Mouse (Mus musculus) retina, adult 2 months (tissue): ENCODE data around the gene Cbr3.

ENCODE experiments used
- DNase-seq: peaks from one replicate; pipeline ENCODE4 v3.0.0-alpha.2; 2012; ENCODE audit warnings: low read depth, low spot score

Gene Cbr3

DNA sequence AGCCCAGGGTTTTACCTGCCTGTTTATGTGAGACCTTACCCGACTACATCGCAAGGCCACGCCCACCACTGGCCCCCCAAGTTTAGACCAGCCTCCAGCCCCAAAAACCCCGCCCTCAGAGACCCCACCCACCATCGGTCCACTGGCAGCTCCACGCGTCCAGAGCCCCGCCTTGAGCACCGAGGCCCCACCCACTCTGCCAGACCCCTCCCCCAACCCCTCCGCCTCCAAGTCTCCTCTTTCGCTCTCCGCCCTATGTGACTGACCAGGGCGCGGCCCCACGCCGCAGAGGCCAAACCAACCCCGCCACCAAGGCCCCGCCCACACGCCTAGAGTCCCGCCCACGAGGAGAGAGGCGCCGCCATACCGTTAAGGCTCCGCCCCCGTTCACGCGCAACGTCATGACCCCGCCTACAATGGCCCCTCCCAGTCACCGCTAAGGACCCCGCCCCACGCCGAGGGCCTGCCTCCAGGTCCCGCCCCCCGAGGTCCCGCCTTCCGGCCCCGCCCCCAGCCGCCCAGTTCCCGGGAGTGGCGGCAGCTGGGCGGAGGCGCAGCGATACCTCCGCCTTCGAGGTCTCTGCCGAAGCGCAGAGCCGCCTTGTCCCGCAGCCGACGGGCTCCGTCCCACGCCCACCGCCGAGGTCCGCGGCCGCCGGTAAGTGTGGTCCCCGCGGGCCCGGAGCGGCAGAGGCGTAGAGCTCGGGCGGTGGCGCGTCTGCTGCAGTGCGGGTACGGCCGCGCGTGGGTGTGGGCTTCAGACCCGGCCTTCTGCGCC lies 28.6 kb downstream of the Cbr3 start, which contains the start of gene Dop1b:
Gene Dop1b (plus strand): TSS at position 494 of the 778 bp plus-strand sequence.
- peak; percentile 98 for DNase-seq

DNA sequence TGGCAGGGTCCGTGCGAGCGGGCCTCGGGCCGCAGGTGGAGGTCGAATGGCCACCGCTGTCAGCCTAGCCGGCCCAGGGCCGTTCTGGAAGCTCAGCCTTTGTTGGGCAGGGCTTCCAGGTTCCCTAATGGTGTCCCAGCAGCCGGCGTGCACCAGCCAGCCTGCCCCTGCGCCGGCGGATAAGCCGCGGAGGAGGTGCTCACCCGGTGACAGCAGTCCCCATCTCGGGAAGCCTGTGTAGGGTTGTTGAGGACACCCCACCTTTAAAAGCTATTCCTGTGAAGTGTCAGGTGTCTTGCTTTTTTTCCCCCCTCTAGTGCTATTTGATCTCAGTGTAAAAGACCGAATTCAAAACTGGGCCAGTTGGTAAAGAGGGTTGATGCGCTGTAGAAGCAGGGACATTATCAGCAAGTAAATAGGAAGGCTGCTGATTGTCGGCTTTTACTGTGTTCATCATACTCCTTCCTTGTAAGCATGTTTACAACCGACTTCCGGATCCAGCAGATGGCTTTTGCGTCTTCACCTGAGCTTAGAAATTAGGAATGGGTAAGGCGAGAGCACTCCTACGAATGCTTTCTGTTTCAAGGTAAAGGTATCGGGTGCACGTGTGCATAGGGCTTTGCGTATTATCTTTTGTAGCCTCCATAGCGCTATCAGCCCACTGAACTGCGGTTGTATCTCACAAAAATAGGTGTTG lies 29.3 kb downstream of the Cbr3 start:
- peak; percentile 18 for DNase-seq

DNA sequence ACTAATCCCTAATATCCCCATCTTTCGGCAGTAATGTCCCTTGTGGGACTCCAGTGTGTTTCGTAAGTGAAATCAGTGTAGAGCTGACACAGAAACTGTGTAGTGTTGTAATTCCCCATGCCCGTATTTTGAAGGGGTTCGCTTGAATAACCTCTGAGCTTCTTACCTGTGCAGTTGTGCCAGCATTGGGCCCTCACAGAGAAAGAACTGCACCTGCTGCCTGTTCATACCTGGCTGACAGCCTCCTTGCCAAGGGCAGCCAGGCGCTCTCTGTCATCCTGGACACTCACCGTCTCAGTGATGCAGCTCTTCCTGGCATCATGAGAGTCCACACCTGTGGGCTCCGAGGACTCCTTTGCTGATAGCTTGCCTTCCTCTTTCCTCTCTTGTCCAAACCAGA lies 30.0 kb downstream of the Cbr3 start:
- DNase-seq = no peak

- no peak for DNase-seq
Observed at GRCm38 (mm10) chr16:93714426-93714825, 31.4 kb downstream of the Cbr3 start.

DNA sequence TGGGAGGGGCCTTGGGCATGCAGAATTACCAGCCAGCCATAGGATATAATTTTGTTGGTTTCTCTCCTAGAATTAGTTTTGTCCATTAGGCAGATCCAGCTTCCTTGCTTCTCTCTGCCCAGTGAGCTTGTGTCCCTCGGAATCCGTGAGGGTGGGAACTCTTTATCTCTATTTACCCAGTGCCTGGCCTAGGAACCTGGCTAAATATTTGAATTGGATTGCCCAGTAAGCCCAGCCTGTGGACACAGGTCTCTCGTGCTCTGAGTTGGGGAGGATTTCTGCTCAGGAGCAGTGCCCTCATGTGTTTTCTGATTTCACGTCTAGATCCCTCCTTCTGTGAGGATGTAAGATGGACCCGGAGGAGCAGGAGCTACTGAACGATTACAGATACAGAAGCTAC lies 32.8 kb downstream of the Cbr3 start:
- DNase-seq = no peak

GRCm38 (mm10) chr16:93717299-93717703 lies 34.3 kb downstream of the Cbr3 start:
- peak; percentile 23 for DNase-seq

DNA sequence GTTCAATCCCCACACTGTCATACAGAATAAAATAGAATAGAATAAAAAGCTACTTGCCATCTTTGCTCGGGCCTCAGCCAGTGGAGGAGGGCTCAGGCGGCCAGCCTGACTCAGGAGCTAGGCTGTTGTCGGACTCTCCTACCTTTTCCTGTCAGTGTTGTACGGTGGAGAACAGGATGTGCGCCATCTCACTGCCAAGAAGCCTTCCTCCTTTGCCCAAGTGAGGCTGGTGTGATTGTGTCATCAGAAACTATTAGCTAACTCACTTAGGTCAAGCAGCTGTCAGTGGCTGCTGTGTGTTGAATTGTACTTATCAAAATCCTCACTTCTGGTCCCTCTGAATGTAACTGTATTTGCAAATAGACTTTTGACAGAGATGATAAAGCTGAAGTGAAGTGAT lies 38.8 kb downstream of the Cbr3 start:
- no peak for DNase-seq

GRCm38 (mm10) chr16:93722476-93722875 lies 39.5 kb downstream of the Cbr3 start:
- no peak for DNase-seq

DNA sequence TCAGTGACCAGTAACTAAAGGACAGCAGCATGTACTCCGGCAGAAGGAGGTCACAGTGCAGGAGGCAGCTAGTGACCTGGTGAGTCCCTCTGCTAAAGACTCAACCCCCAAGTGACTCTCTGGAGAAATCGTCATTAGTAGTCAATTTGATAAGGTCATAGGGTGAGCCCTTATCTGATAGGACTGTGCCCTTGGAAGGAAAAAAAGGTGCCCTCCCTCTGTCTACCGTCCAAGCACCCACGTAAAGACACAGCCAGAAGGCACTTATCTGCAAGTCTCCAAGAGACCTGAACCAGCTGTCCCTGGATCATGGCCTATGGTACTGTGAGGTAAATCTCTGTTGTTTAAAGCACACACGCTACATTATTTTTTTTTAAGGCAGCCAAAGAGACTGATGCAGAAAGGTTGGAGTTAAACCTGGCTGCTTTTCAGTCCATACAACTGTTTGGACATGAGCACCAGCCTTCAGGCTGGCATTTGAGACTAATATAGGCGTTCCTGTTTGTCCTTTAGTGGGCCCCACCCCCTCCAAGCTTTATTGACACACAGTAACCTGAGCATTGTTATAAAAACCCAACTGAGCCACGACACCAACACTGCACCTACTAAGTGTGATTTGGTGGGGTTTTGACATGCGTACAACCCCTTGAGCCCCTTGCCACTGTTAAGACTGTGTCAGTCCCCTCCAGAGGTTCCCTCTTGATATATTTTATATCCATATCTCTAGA lies 42.6 kb downstream of the Cbr3 start:
- DNase-seq = no peak

- no peak for DNase-seq
Observed at GRCm38 (mm10) chr16:93726186-93726585, 43.2 kb downstream of the Cbr3 start.

GRCm38 (mm10) chr16:93728676-93729075 lies 45.7 kb downstream of the Cbr3 start:
- DNase-seq = no peak

DNA sequence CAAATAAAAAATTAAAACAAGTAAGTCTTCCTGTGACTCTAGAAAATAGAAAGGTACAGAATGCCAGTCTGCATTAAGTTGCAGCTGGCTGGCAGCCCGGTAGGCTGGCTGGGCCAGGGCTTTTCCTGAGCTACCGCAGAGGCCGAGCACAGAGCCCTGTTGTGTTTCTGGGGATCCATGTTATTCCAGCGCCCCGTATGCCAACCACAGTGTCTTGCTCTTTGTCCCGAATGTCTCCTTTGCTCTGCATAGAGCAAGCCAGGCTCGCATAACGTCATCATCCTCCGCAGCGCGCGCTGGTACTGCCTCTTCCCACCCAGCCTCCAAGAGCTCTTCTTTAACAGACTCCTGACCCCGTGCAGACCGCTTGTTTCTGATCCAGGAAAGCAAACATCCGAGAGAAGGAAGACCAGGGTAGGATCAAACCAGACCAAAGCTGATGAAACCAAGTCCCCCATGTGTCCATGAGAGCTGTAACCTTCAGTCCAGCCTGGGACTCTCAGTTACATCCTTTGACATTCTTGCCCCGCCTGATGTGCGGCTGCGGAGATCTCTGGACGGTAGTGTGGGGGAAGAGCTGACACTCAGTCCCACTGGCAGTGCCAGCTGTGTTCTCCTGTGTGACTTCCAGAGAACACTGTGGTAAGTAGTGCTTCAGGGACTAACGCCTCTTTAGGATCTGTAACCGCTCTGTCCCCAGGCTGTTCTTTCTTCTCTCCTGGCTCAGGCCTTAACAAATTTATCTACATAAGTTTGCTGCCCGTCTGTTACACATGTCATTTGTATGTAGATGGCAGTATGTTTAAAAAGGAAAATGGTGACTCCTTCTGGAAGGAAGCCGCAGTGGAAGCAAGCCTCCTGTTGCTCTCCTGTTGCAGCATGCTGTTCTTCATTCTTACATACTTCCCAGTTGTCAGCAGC lies 47.0 kb downstream of the Cbr3 start:
- no peak for DNase-seq

- DNase-seq = no peak
Observed at GRCm38 (mm10) chr16:93731310-93731709, 48.3 kb downstream of the Cbr3 start.

DNA sequence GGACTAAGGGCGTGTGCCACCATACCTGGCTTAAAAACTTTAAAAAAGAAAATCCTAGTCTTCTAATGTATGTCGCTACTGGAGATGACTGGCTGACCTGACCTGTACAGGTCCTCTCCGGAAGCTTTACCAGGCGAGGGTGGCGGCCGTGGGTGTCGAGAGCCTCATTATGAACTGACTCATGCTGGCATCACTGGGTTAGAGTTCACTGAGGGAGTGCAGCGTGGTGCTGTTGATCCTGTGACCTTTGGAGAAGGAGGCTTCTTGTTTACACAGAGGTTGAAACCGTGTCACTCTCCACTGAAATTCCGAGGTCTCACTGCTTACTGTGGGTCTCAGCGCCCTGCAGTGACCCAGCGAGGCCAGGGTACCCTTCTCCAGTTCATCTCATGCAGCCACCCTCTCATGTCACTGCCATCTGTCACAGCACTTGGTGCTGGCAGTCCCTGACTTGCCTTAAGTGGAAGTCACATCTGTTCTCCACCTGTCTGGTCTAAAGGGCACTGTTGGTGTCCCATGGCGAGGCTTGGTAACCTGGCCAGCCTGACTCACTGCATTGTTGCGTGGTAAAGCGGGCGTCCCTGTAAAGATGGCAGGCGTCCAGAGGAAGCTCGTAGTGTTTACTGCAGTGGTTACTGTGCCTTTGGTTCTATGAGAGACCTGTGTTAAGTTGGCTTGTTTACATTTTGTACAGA lies 50.0 kb downstream of the Cbr3 start:
- DNase-seq = no peak

DNA sequence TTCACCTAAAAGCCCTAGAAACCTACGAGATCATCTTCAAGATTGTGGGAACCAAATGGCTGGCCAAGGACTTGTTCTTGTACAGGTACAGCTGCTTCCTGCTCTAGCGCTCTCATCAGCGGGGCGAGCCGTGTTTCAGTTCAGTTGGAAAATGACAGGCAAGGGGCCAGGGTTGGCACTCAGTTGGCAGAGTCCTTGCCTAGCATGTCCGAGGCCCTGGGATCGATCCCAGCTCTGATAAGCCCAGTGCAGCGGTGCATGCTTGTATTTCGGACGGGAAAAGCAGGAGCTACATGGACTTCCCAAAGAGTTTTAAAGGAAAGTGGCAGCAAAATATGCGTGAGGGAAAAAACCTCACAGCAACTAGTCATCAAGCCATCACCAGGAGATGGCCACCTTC lies 56.2 kb downstream of the Cbr3 start:
- DNase-seq = no peak
